Mouse (Mus musculus): ENCODE measurements around the gene Tmem200b. TPM values are rescaled to one million over a fixed set of nuclear protein-coding genes. Genes with fewer than 3 reads are reported as not detected.

The Tmem200b gene
- polyA plus RNA-seq, 1 experiment from 2014 or later: 0.17 TPM

Other genes with a start within 250 kb of the Tmem200b start
- 23.9 and 25.2 TPM in 2 replicates for gene Ptpru, start 83.5 kb upstream of the Tmem200b start, polyA plus RNA-seq (2015; fragmentation: Nextera tagmentation; extraction: Ambion mirVana)
- gene Mecr, start 78.3 kb upstream of the Tmem200b start, polyA plus RNA-seq (2015; fragmentation: Nextera tagmentation; extraction: Ambion mirVana): 40.2 and 41.2 TPM in 2 replicates
- gene Srsf4, start 48.2 kb upstream of the Tmem200b start, polyA plus RNA-seq (2015; fragmentation: Nextera tagmentation; extraction: Ambion mirVana): 154 and 159 TPM in 2 replicates
- 0.08 TPM in 1 of 2 replicates, not detected in the other for gene Gm10300, start 152.9 kb downstream of the Tmem200b start, polyA plus RNA-seq (2015; fragmentation: Nextera tagmentation; extraction: Ambion mirVana)
- gene Epb41, start 153.6 kb downstream of the Tmem200b start, polyA plus RNA-seq (2015; fragmentation: Nextera tagmentation; extraction: Ambion mirVana): 73.3 and 73.7 TPM in 2 replicates
- 0.11 and 0.17 TPM in 2 replicates for gene Oprd1, start 222.7 kb downstream of the Tmem200b start, polyA plus RNA-seq (2015; fragmentation: Nextera tagmentation; extraction: Ambion mirVana)